Mouse (Mus musculus) small intestine, adult 2 months (tissue): Measurements from ENCODE around the gene Vta1. TPM values are rescaled to one million over a fixed set of nuclear protein-coding genes. Genes with fewer than 3 reads are reported as not detected.
A peak's percentile ranks its signal among the peaks of the same experiment; 100 is the strongest.

Experiments
- H3K27ac ChIP-seq: fragments of 200-500 bp; 2 replicates; pipeline ENCODE4 v1.5.1; 2012; ENCODE audit warnings: low read depth, low read length, control low read depth, inconsistent platforms; ENCODE audit not compliant: insufficient read depth
- H3K27me3 ChIP-seq: fragments of 200-500 bp; 2 replicates; pipeline ENCODE4 v1.6.1; 2012; ENCODE audit warnings: mild to moderate bottlenecking, moderate library complexity, low read length, inconsistent platforms; ENCODE audit not compliant: control insufficient read depth, insufficient read depth
- H3K36me3 ChIP-seq: fragments of 200-500 bp; 2 replicates; pipeline ENCODE4 v1.6.1; 2012; ENCODE audit warnings: mild to moderate bottlenecking, low read length, control low read depth, inconsistent platforms; ENCODE audit not compliant: control insufficient read depth, insufficient read depth
- H3K4me1 ChIP-seq: fragments of 200-500 bp; 2 replicates; pipeline ENCODE4 v1.6.1; 2012; ENCODE audit warnings: low read length, inconsistent platforms, mixed read lengths; ENCODE audit not compliant: control insufficient read depth, insufficient read depth, insufficient read length
- H3K4me3 ChIP-seq: fragments of 200-500 bp; 2 replicates; pipeline ENCODE4 v1.5.1; 2012; ENCODE audit warnings: low read depth, mild to moderate bottlenecking, control low read depth, inconsistent platforms, low read length, moderate library complexity
- CTCF ChIP-seq: fragments of 200-500 bp; IDR thresholded peaks from 2 replicates; pipeline ENCODE4 v1.5.1; 2012; ENCODE audit warnings: low read depth, mild to moderate bottlenecking, control low read depth, inconsistent platforms, low read length, moderate library complexity, mixed read lengths; ENCODE audit not compliant: insufficient replicate concordance, insufficient read length; ENCODE audit errors: extremely low read depth
- POLR2A ChIP-seq: fragments of 200-500 bp; IDR thresholded peaks from 2 replicates; pipeline ENCODE4 v1.6.1; 2012; ENCODE audit warnings: low read depth, mild to moderate bottlenecking, control low read depth, inconsistent platforms, low read length, moderate library complexity
- WGBS: fragments of 180-500 bp; shearing (Covaris S2); methylation state at CpG from one replicate; pipeline ENCODE4 v1.1.7; 2018; 5-methylcytosine and 5-hydroxymethylcytosine counted together
- polyA plus RNA-seq: library from polyadenylated mRNA; depleted of rRNA; stranded (reverse); fragments of >200 nt; gene quantifications from 2 replicates; pipeline ENCODE4 v1.2.3, GENCODE M21; 2012; rRNA removed

Gene Vta1
- 65.1 and 120 TPM in 2 replicates for polyA plus RNA-seq

DNA sequence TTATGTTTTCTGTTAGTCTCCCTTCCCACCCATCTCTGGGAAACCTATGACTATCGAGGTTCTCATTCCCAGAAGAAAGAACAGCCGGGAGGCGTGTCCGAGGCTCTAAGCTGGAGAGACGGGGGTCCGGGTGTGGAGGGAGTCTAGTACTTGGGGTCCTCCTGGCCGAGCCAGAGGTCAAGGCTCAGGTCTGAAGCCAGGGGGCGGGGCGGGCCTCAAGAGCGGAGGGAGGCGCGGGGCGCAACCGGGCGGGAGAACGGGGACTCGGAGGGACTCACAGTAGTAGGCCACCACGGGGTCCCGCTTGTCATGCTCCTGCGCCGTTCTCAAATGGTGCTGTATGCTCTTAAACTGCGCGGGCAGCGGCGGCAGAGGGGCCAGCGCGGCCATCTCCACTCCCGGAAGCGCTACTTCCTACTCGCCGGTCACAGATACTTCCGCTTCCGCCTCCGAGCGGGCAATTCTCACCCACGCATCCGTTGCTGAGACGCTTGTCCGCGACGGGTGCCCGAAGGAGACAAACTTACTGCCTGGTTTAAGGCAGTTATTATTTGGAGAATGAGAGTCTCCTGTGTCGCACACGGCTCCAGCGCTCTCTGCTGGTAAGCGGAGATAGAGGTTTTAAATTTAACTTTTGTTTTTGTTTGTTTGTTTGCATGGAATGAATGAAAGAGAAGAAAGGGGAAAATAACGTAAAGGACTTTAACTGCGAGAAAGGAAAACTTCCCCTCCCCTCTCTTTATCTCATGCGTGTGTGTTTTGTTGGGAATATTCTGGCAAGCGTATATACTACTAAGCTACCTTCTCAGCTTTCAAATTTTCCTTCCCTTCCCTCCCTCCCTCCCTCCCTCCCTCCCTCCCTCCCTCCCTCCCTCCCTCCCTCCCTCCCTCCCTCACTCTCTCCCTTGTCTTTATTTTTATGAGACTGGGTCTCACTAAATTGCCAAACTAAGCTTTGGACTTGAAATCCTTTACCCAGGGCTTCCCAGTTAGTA lies at the start of gene Vta1, which contains the start of gene Nmbr:
Gene Vta1, minus strand, starts transcription at position 489 of the 995 bp plus-strand sequence.
Gene Nmbr, plus strand, starts transcription at position 520 of the 995 bp plus-strand sequence.
- under 1% methylated on average over 49 of the region's 50 CpGs for WGBS
- peak; percentile 88; the same call in 1 of the 2 replicates for TF ChIP-seq CTCF
- peak; percentile 52; the same call in 1 of the 2 replicates for TF ChIP-seq POLR2A
- no peak within 1 kb of the TSS for H3K27ac ChIP-seq

GRCm38 (mm10) chr10:14734285-14734684 lies 28.9 kb upstream of the Vta1 start:
- WGBS = 6% methylated on average over 2 of the region's 2 CpGs
- no peaks in the 10 kb centered on the region for H3K36me3 ChIP-seq
- no peak for TF ChIP-seq POLR2A
- TF ChIP-seq CTCF = no peak

More for the DNA sequence above, at the start of gene Vta1, which contains the start of gene Nmbr:
- Histone ChIP-seq H3K36me3 (no peaks in the 10 kb centered on the region), H3K4me3 (peak within 1 kb of the TSS; percentile 82), H3K4me1 (peaks cover 2% of the 10 kb centered on the region; the same call in 1 of the 2 replicates), H3K27me3 (no peaks in the 10 kb centered on the region)

DNA sequence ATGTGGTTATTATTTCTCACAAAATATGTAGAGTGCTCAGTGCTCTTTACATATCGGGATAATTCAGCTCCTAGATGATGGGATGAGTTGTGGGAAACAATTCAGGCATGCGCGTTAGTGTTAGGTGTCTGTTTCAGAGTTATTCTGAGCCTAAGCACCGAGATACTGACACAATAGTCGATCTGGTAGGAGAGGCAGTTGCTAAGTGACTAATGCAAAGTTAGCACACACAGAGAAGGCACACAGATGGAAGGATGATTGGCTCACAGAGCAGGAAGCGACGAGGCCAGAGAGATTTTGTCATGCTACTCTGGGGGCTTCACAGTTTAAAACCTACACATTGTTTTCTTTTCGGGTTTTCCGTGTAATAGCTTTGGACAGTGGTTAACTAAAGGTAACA lies 20.3 kb upstream of the Vta1 start:
- Histone ChIP-seq H3K4me3 (no peak overlapping the region), H3K4me1 (no peaks in the 10 kb centered on the region), H3K36me3 (no peaks in the 10 kb centered on the region), H3K27ac (no peak overlapping the region), H3K27me3 (no peaks in the 10 kb centered on the region)
- no peak for TF ChIP-seq CTCF
- TF ChIP-seq POLR2A = no peak
- WGBS = 67% methylated on average over 9 of the region's 9 CpGs

More at GRCm38 (mm10) chr10:14734285-14734684, 28.9 kb upstream of the Vta1 start:
- no peak overlapping the region for H3K4me3 ChIP-seq
- no peaks in the 10 kb centered on the region for H3K4me1 ChIP-seq
- no peak overlapping the region for H3K27ac ChIP-seq
- H3K27me3 ChIP-seq = no peaks in the 10 kb centered on the region

- Histone ChIP-seq H3K27ac (no peak within 1 kb of the TSS), H3K4me1 (no peaks in the 10 kb centered on the region), H3K36me3 (no peaks in the 10 kb centered on the region), H3K27me3 (no peaks in the 10 kb centered on the region), H3K4me3 (no peak within 1 kb of the TSS)
- TF ChIP-seq CTCF (no peak), POLR2A (no peak)
- 56% methylated on average over 3 of the region's 3 CpGs for WGBS
Measured at GRCm38 (mm10) chr10:14718114-14718513, 12.8 kb upstream of the Vta1 start, which contains the start of gene Gje1. TSS of gene Gje1 (minus strand) at chr10:14718214.

GRCm38 (mm10) chr10:14703830-14704420 lies 1.4 kb downstream of the Vta1 start:
- Histone ChIP-seq H3K4me3 (no peak overlapping the region), H3K27me3 (no peaks in the 10 kb centered on the region), H3K27ac (no peak overlapping the region), H3K36me3 (no peaks in the 10 kb centered on the region), H3K4me1 (peaks cover 2% of the 10 kb centered on the region; the same call in 1 of the 2 replicates)
- 50% methylated on average over 4 of the region's 4 CpGs for WGBS
- TF ChIP-seq CTCF (no peak), POLR2A (no peak)

GRCm38 (mm10) chr10:14703239-14703638 lies 2.1 kb downstream of the Vta1 start:
- H3K4me1 ChIP-seq = peaks cover 2% of the 10 kb centered on the region; the same call in 1 of the 2 replicates
- WGBS = 85% methylated on average over 1 of the region's 1 CpGs
- TF ChIP-seq POLR2A (no peak), CTCF (no peak)
- H3K27me3 ChIP-seq = no peaks in the 10 kb centered on the region
- H3K4me3 ChIP-seq = no peak overlapping the region
- no peaks in the 10 kb centered on the region for H3K36me3 ChIP-seq
- H3K27ac ChIP-seq = no peak overlapping the region
